Mouse (Mus musculus) erythroblast, adult 5-6 weeks (primary cell): ENCODE measurements around the gene Ip6k2. TPM values are rescaled to one million over a fixed set of nuclear protein-coding genes. Genes with fewer than 3 reads are reported as not detected.

Experiments
- ATAC-seq: replicated peaks from 2 replicates; pipeline ENCODE4 v1.8.0; 2016; ENCODE audit warnings: moderate number of reproducible peaks, mild to moderate bottlenecking, moderate TSS enrichment, inconsistent platforms; ENCODE audit not compliant: poor library complexity, low FRiP score, severe bottlenecking
- total RNA-seq, 2 experiments: library from RNA; stranded (forward) in 1 of 2; stranded (reverse) in 1 of 2; fragments of 150-400 nt in 1 of 2; fragments of 200-764, 138-1000 nt in 1 of 2; gene quantifications; 2 replicates each; pipeline versions ENCODE4 v1.2.3 to v1.2.4; 2015 to 2017; ENCODE audit warnings: low replicate concordance in 2 of 2

The Ip6k2 gene
- total RNA-seq, 2 experiments from 2014 or later: 4.2 to 47.5 TPM

DNA sequence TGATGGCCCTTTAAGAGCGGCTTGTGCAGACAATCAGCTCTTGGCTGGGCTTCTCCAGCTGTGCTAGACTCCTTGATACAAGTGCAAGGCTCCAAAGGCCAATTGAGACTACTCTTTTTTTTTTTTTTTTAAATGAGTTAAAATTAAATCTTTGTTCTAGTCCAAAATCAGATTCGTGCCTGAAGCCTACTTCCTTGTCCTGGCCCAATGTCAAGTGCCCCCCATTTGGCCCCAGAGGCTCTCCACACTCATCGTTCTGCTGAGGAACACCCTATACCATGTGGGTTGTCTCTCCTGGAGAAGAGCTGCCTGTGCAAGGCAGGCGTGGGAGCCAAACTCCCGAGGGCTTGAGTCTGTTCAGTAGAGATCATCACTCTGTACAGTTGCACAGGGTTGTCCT lies 2.6 kb upstream of the Ip6k2 start:
- no peak for ATAC-seq

DNA sequence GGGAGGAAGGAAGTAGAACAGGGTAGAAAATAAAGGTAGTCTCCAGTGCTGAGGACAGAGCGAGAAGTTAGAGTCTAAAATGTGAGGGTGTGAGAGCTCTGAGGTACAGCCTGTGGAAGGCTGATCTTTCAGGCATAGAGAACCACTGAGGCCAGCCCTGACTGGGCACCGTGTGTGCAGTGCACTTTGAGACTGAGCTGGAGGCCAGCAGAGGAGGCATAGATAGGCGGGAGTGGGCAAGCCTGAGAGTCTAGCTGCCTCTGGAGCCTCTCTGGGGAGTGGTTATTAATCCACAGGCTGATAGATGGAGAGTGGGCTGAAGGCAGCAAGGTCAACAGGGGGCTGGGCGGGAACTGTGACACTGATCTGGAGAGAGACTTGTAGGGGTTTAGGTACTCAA lies 1.7 kb upstream of the Ip6k2 start:
- ATAC-seq: no peak

DNA sequence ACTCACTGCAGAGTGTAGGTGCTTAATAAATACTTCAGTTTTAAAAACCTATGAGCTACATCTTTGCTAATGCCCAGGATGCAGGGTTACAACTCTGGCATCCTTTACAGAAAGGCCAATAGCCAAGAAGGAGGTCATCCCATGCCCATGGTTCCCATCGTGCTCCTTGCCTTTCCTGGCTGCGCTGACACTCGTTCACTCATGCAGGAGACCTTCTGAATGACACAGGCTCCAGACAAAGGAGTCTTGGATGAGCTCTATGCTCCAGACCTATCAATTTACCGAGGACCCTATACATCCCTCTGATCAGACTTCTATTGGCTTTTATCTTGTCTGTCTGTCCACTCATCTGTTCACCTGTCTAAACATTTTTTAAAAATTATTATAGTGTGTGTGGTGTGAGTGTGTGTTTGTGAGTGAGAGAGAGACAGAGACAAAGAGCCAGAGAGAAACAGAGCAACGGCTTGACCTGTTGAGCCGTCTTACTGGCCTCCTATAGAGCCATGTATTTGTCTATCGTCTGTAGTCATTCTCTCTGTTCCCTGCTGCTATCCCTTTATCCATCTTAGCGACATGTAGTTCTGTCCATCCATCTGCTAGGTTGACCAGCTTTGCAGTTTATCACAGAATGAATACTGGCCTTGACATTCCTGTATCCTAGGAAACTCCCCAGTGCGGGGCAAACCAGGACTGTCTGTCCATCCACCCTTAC lies 604 bp upstream of the Ip6k2 start:
- ATAC-seq: peak; percentile 8; the same call in 1 of the 2 replicates

DNA sequence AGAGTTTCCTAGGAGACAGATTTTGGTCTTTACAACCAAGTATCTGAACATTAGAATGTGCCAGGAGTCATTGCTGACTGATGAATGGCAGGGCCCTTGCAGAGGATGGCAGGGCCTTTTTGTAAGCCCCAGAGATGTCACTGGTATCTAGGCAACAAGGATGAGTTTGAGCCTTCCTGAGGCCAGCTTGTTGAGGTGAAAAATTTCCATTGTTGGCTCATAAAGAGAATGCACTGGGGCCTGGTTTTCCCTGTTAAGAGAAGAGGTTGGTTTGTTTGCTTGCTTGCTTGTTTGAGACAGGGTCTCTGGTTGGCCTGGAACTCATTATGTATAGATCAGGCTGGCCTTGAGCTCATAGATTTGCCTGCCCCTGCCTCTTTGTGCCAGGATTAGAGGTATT lies 1.8 kb downstream of the Ip6k2 start:
- no peak for ATAC-seq

DNA sequence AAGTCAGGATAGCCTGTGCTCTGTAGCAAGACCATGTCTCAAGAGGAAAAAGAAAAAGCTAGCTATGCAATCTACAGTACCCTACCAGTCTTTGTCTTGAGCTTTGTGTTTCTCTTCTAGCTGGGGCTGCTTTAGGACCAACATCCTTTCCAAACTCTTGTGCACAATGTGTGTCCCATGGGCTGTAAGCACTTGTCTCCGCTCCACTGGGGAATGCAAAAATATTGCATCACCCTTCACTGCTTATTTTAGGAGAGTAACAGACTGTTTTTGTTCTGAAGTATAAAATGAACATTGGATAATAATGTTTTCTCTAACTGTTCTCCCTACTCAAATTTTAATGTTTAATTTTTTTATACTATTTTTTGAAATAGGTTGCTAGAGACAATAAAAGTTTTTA lies 2.9 kb downstream of the Ip6k2 start:
- ATAC-seq: no peak

DNA sequence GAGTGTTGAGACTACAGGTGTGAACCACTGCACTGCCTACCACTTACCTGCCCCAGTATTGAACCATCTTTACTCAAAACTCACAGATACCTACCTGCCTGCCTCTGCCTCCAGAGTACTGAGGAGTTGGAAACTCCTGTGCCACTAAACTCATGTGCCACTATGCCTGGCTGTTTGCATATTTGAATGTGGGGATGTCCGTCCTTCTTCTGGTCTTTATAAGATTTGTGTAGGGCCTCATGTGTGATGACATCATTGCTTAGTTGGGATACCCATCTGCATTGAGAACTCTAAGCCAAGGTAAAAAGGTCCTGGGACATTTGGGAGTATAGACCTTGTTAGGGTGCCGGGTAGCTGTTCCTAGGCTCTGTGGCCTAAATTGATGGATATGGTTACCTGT lies 3.5 kb downstream of the Ip6k2 start:
- ATAC-seq: no peak

DNA sequence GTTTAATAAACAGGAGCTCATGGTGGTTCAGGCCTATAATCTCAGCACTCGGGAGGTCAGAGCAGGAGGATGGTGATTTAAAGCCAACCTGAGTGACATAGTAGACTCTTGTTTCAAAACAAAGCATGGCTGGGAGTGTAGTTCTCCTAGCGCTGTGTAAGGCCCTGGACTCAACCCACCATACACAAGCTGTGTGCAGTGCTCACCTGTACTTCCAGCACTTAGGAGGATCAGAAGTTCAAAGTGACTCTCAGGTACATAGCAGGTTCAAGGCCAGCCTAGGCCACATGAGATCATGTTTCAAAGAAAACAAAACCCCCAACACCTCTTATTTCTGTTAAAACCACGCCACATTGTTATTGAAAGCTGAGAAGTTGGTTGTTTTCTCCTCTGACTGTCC lies 5.1 kb downstream of the Ip6k2 start:
- ATAC-seq: no peak

DNA sequence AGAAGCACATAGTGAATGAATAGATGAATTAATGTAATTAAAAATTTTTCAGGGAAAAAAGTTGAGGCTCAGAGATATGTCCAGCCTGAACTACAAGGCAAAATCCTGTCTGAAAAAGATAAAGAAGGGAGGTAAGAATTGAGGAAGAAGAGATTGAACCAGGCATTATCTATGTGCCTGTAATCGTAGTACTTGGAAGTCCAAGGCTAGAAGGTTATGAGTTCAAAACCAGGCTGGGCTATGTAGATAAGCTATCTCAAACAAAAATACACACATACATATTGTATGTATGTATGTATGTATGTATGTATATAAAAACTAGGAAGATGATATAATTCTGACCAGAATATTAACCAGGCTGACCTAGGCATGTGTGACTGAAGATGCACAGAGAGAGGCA lies 8.7 kb downstream of the Ip6k2 start:
- ATAC-seq: no peak

DNA sequence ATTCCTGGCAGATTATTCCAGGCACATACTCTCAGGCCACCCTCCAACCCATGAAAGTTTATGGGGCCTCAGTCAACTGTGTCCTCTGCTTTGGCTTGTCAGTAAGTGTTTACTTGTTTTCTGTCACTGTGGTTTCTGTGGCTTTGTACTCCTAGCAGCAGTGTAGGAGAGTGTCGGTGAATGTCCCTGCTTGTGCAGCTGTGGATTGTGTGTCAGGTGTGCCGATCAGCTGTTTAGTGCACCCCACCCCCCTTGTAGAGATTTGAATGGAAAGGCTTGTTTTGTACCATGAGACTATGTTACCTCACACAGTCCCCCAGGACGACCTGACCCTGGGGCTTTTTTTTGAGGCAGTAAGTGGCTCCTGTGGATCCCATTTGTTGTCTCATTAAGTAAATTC lies 9.1 kb downstream of the Ip6k2 start:
- ATAC-seq: no peak

DNA sequence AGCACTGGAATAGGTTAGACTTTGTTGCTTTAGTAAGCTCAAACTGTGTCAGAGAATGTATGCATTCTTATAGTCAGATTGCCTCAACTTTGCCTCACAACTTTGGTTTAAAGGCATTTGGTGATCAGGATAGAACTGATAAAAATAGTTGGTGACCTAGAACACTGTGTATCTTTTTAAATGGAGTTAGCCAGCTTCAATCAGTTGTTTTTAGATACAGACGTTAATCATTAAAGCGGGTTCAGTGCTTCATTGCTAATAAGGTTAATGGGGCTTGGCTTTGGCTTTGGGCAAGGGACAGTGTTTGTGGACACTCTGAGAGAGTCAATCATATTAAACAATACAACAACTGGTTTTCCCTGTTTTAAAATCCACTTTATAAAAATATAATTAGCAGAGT lies 11.7 kb downstream of the Ip6k2 start:
- no peak for ATAC-seq

DNA sequence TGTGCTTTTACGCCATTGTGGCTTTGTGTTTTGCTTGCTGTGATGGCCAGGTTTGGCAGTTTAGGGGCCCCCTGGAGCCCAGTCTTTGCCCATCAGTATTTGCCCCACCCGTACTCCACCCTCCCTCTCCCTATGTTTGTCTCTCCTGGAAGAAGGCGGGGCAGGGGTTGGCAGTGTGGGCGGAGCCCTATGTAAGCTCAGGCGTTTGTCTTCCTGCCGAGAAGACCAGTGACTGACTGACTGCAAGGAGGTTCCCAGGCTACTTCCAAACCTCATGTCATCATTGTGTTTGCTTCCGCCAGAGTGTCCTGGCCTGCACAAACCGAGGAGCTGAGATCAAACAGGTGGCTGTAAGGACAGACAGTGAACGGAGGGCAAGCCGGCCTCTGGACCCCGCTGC lies 12.2 kb downstream of the Ip6k2 start:
- peak; percentile 95 for ATAC-seq

DNA sequence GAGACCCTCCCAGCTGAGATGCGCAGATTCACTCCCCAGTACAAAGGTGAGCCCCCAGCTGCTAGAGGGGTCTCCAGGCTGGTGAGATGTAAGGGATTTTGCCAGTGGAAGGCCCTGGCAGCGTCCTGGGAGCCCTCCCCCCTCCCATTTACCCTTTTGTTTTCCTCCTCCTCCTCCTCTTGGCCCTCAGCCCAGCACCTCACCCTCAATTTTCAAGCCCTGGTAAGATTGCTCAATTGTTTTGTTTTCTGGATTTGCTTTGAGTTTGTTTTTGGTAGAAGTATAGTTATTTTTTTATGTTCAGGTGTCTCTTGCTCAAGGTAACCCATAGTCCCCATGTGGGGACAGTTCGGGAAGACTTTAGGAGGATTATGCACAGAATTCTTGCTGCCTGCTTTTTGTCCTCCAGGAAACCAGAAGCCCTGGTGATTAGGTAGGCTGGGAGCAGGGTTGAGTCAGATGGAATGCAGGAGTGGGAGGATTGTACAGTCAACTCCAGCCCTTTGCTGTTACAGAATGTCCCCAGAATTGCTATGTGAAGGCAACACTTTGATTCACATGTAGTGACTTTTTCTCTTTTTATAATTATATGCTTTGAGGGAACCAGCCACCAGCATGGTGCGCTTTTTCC lies 12.9 kb downstream of the Ip6k2 start:
- no peak for ATAC-seq

DNA sequence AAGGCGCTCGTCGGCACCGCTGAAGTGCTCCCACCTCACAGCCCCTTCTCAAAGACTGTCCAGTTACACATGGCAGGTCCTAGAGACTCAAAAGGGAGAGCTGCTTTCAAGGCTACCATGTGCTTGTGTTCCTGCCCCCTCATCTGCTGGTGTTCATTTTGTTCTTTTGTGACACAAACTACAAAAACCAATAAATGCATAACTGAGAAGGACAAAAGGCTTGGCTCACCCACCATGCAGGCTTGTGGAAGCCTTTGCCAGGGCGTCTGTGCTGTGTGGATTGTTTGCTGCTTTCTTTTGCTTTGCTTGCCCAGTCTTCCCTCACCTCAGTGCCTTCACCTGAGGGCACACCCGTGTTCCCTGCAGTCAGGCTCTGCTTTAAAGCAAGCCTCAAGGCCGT lies 13.9 kb downstream of the Ip6k2 start:
- ATAC-seq: no peak

DNA sequence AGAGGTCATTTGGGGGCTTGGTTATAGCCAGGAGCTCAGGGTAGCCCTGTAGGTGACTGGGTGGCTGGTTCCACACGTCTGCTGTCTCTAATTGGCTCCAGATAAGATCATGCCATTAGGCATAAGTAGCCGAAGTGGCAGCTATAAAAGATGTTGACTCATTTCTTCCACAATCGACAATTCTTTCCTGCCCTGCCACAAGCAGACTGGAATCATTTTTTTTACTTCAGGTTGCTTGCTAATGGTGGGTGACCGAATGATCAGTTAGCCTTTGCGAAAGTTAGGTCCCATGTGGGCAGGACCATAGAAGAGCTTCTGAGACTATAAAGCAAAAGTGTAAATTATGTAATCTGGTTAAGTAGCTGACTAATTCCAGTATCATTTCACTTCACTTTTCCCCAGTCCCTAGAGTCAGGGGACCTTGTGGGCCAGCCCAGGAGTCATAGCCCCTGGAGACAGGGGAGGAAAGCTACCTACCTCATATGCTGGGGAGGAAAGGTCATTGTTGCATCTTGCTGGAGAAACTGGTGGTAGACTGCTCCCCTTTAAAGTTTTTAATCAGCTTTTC lies 15.0 kb downstream of the Ip6k2 start:
- no peak for ATAC-seq

DNA sequence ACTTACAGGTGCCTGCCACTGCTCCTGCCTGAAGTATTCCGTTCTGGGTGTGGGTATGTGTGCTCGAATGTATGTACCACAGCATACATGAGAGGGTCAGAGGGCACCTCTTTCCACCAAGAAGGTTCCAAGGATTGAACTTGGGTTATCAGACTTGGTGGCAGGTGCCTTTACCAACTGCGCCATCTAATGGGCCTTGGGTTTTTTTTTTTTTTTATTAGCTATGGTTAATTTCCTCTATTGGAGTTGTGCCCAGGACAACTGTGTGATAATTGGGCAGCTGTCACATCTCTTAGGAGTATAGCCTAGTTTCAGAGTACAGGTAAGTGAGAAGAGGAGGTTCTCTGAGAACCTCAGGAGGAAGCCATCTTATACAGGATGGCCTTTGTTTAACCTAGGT lies 16.0 kb downstream of the Ip6k2 start:
- ATAC-seq: no peak

DNA sequence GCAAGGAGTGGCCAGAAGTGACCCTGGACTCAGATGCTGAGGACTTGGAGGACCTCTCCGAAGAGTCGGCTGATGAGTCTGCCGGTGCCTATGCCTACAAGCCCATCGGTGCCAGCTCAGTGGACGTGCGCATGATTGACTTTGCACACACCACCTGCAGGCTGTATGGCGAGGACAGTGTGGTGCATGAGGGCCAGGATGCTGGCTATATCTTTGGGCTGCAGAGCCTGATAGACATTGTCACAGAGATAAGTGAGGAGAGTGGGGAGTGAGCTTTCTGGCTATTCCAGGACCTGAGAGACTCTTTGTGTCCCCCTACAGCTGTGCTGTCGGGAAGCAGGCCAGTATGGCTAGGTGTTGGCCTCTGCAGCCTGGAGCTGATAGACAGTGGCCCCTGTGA lies 22.2 kb downstream of the Ip6k2 start:
- peak; percentile 25; the same call in 1 of the 2 replicates for ATAC-seq

DNA sequence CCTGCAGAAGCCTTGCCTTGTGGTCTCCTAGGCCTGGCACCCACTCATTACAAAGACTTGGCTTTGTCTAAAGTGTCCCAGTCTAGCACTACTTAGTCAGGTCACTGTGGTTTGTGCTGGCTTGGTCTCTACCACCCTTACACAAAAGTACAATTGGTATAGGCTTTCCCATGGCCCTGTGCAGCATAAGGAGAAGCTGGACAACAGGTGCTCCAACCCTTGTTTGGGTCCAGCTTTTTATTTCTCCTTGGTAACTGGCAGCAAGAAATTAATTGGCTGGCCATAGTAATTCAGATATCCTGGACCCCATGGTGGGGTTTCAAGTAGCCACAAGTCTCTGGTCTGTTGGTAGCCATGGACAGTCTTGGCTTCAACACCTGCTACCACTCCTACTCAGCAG lies 22.8 kb downstream of the Ip6k2 start:
- ATAC-seq: no peak

DNA sequence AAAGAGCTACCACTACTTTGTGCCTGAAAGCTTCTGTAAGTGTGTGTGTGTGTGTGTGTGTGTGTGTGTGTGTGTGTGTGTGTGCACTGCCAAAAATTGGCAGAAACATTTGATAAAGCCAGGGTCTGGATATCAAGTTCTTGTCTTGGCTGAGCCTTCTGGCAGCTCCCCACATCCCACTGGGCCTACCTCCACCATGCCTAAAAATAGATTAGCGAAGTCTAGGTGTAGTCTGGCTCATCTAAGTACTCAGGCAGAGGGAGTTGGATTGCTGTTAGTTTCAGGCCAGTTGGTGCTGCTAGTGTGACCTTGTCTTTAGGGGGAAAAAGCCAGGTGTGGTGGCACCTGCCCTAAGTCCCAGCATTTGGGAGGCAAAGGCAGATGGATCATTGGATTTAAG lies 23.2 kb downstream of the Ip6k2 start:
- peak; percentile 24; the same call in 1 of the 2 replicates for ATAC-seq

DNA sequence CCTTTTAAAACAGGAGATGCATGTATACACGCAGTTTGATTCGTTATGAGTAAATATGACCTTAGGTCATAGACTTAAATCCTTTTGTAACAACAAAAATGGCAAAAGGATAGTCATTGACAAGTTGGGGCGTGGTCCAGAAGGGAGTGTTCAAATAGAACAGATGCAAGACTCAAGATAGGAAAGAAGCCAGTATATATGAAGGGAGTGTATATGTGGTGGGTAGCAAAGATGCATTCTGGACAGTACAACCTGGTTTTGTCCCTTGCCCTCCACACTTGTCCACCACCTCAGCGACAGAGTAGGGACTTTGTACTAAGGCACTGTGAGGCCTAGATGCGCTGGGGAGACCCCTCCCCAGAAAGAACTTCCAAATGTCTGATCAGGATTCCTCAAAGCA lies 24.1 kb downstream of the Ip6k2 start:
- peak; percentile 60 for ATAC-seq

DNA sequence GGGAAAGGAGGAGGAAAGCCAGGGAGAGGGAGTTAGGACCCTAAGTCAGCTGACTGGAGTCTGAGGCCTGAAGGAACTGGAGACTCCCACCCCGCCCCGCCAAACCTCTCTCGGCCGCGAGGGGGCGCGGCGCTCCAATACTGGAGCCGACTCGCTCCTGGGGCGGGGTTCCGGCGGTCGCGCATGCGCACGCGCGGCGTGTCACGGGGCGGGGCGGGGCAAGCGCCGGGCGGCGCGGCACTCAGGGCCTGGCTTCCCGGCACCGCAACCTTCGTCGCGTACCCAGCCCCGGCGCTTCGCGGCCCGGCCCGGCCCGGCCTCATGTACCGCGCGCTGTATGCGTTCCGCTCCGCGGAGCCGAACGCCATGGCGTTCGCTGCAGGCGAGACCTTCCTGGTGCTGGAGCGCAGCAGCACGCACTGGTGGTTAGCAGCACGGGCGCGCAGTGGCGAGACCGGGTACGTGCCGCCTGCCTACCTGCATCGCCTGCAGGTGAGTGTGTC lies 24.6 kb downstream of the Ip6k2 start, which contains the start of gene Nckipsd:
Nckipsd (plus strand) TSS at position 206 of the 503 bp plus-strand sequence.
- peak; percentile 76 for ATAC-seq

DNA sequence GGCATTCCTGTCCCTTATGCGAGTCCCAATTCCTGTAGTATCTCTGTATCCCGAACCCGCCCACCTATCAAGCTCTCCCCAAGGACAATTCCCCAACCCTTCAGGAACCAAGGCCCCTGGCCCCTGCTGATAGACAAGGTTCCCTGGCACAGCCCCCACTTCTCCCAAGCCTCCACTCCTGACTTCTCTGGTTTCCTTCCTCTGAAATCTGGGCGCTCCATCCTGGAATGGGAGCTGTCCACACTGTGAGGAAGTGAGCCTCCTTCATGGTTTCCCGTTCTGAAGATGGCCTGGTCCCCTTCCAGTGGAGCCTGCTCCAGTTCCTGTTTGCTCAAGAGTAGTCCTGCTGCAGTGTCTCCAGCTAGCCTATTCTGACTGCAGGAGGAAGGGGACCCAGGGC lies 25.6 kb downstream of the Ip6k2 start:
- ATAC-seq: no peak
